Mouse (Mus musculus): ENCODE data around the gene Olig1. TPM values are rescaled to one million over a fixed set of nuclear protein-coding genes. Genes with fewer than 3 reads are reported as not detected.

Olig1 gene
- polyA plus RNA-seq, 1 experiment from 2014 or later = 2.7 TPM

Other genes starting within 250 kb of the Olig1 start
- 79.8 and 84.3 TPM in 2 replicates for gene Paxbp1, start 225.2 kb upstream of the Olig1 start, polyA plus RNA-seq (2014; fragmentation: Nextera tagmentation; extraction: Ambion mirVana)
- gene 4932438H23Rik, start 174.7 kb upstream of the Olig1 start, polyA plus RNA-seq (2014; fragmentation: Nextera tagmentation; extraction: Ambion mirVana) = not detected in 2 replicates
- 2.3 and 2.7 TPM in 2 replicates for gene Olig2, start 44.3 kb upstream of the Olig1 start, polyA plus RNA-seq (2014; fragmentation: Nextera tagmentation; extraction: Ambion mirVana)
- 36.2 and 36.3 TPM in 2 replicates for gene Ifnar2, start 103.0 kb downstream of the Olig1 start, polyA plus RNA-seq (2014; fragmentation: Nextera tagmentation; extraction: Ambion mirVana)
- not detected in 2 replicates for gene Gm21970, start 121.9 kb downstream of the Olig1 start, polyA plus RNA-seq (2014; fragmentation: Nextera tagmentation; extraction: Ambion mirVana)
- gene Il10rb, start 136.4 kb downstream of the Olig1 start, polyA plus RNA-seq (2014; fragmentation: Nextera tagmentation; extraction: Ambion mirVana) = 9.8 and 9.9 TPM in 2 replicates
- gene Ifnar1, start 215.5 kb downstream of the Olig1 start, polyA plus RNA-seq (2014; fragmentation: Nextera tagmentation; extraction: Ambion mirVana) = 51.5 and 57.4 TPM in 2 replicates